Mouse (Mus musculus) CH12.LX (cell line): ENCODE results near the gene Adamtsl1. TPM values are rescaled to one million over a fixed set of nuclear protein-coding genes. Genes with fewer than 3 reads are reported as not detected.

Source experiments
- DNase-seq: peaks from one replicate; pipeline ENCODE4 v3.0.0-alpha.2; 2013; ENCODE audit errors: extremely low read depth
- H3K27ac ChIP-seq: 2 replicates; pipeline ENCODE4 v1.5.1; 2012; ENCODE audit warnings: low read depth, mild to moderate bottlenecking, control low read depth, moderate library complexity; ENCODE audit not compliant: insufficient read depth
- H3K27me3 ChIP-seq: replicated peaks from 2 replicates; pipeline ENCODE3; 2012; ENCODE audit warnings: inconsistent platforms
- H3K36me3 ChIP-seq, 2 experiments: replicated peaks in 1 of 2; 2 replicates each; pipeline versions ENCODE3 to v1.6.1; 2012; ENCODE audit warnings: inconsistent platforms in 1 of 2, low read length in 1 of 2, mild to moderate bottlenecking in 1 of 2, mixed read lengths in 1 of 2, moderate library complexity in 1 of 2; ENCODE audit not compliant: control insufficient read depth in 1 of 2, insufficient read depth in 1 of 2
- H3K4me1 ChIP-seq, 2 experiments: 2 replicates each; pipeline ENCODE4 v1.6.1; 2012; ENCODE audit warnings: inconsistent platforms in 1 of 2, moderate library complexity in 1 of 2; ENCODE audit not compliant: insufficient read depth in 2 of 2, control insufficient read depth in 1 of 2
- H3K4me2 ChIP-seq: 2 replicates; pipeline ENCODE4 v1.6.1; 2012; ENCODE audit warnings: low read depth, mild to moderate bottlenecking, control low read depth; ENCODE audit not compliant: poor library complexity, insufficient read depth, severe bottlenecking
- H3K4me3 ChIP-seq, 3 experiments: fragments of 150-350 bp in 1 of 3; sonication (generic) in 1 of 3; replicated peaks in 1 of 3; 2 replicates each; pipeline versions ENCODE3 to v1.5.1; 2011 to 2012; ENCODE audit warnings: low read depth in 2 of 3, low read length in 2 of 3, mild to moderate bottlenecking in 2 of 3, moderate library complexity in 2 of 3, control low read depth in 1 of 3, improper control_type of control experiment in 1 of 3, inconsistent platforms in 1 of 3, mixed read lengths in 1 of 3; ENCODE audit not compliant: poor library complexity in 1 of 3
- H3K79me2 ChIP-seq: replicated peaks from 2 replicates; pipeline ENCODE4 v1.6.1; 2012; ENCODE audit warnings: mild to moderate bottlenecking, moderate library complexity; ENCODE audit not compliant: control insufficient read depth, poor library complexity, insufficient read depth, severe bottlenecking; ENCODE audit errors: extremely low read depth
- H3K9ac ChIP-seq: 2 replicates; pipeline ENCODE4 v1.6.1; 2012; ENCODE audit warnings: low read depth, mild to moderate bottlenecking, control low read depth, moderate library complexity; ENCODE audit not compliant: insufficient read depth
- H3K9me3 ChIP-seq: replicated peaks from 2 replicates; pipeline ENCODE3; 2012; ENCODE audit warnings: low read length, inconsistent platforms, mixed read lengths
- CHD1 ChIP-seq: IDR thresholded peaks from 2 replicates; pipeline ENCODE4 v1.6.1; 2012; ENCODE audit warnings: low read depth, low read length, improper control_type of control experiment, inconsistent platforms
- CHD2 ChIP-seq: IDR thresholded peaks from 2 replicates; pipeline ENCODE4 v1.6.1; 2011; ENCODE audit warnings: low read length, improper control_type of control experiment
- CTCF ChIP-seq, 2 experiments: IDR thresholded peaks in 1 of 2; conservative IDR thresholded peaks in 1 of 2; 2 replicates each; pipeline ENCODE4 v1.5.1; 2011 to 2012; ENCODE audit warnings: low read depth in 2 of 2, low read length in 2 of 2, improper control_type of control experiment in 1 of 2, inconsistent platforms in 1 of 2, mild to moderate bottlenecking in 1 of 2, moderate library complexity in 1 of 2
- E2F4 ChIP-seq: IDR thresholded peaks from 2 replicates; pipeline ENCODE4 v1.6.1; 2011; ENCODE audit warnings: low read depth, low read length, improper control_type of control experiment; ENCODE audit not compliant: insufficient replicate concordance
- ELF1 ChIP-seq: IDR thresholded peaks from 2 replicates; pipeline ENCODE4 v1.6.1; 2014; ENCODE audit warnings: low read depth, mild to moderate bottlenecking, inconsistent platforms, low read length, improper control_type of control experiment
- EP300 ChIP-seq: IDR thresholded peaks from 2 replicates; pipeline ENCODE4 v1.6.1; 2011; ENCODE audit warnings: low read length, improper control_type of control experiment
- GABPA ChIP-seq: IDR thresholded peaks from 2 replicates; pipeline ENCODE4 v1.6.1; 2012; ENCODE audit warnings: low read depth, low read length, improper control_type of control experiment, inconsistent platforms; ENCODE audit not compliant: insufficient replicate concordance
- HCFC1 ChIP-seq: IDR thresholded peaks from 2 replicates; pipeline ENCODE4 v1.6.1; 2012; ENCODE audit warnings: low read depth, mild to moderate bottlenecking, inconsistent platforms, low read length, improper control_type of control experiment
- IRF4 ChIP-seq: IDR thresholded peaks from 2 replicates; pipeline ENCODE4 v1.6.1; 2014; ENCODE audit warnings: low read depth, mild to moderate bottlenecking, inconsistent platforms, low read length, improper control_type of control experiment
- JUN ChIP-seq: IDR thresholded peaks from 2 replicates; pipeline ENCODE4 v1.6.1; 2011; ENCODE audit warnings: low read depth, mild to moderate bottlenecking, low read length, improper control_type of control experiment, moderate library complexity; ENCODE audit not compliant: insufficient read depth
- KAT2A ChIP-seq: IDR thresholded peaks from 2 replicates; pipeline ENCODE4 v1.6.1; 2012; ENCODE audit warnings: low read length, improper control_type of control experiment, inconsistent platforms; ENCODE audit not compliant: insufficient replicate concordance
- MAZ ChIP-seq: IDR thresholded peaks from 2 replicates; pipeline ENCODE4 v1.6.1; 2012; ENCODE audit warnings: low read depth, mild to moderate bottlenecking, inconsistent platforms, low read length, improper control_type of control experiment, moderate library complexity
- MEF2A ChIP-seq: IDR thresholded peaks from 2 replicates; pipeline ENCODE4 v1.6.1; 2014; ENCODE audit warnings: low read depth, mild to moderate bottlenecking, inconsistent platforms, low read length, improper control_type of control experiment, borderline replicate concordance
- MXI1 ChIP-seq: IDR thresholded peaks from 2 replicates; pipeline ENCODE4 v1.6.1; 2011; ENCODE audit warnings: mild to moderate bottlenecking, low read depth, low read length, improper control_type of control experiment
- MYC ChIP-seq: IDR thresholded peaks from 2 replicates; pipeline ENCODE4 v1.6.1; 2011; ENCODE audit warnings: low read depth, mild to moderate bottlenecking, improper control_type of control experiment, low read length
- NELFE ChIP-seq: IDR thresholded peaks from 2 replicates; pipeline ENCODE4 v1.6.1; 2011; ENCODE audit warnings: low read depth, low read length, improper control_type of control experiment
- PAX5 ChIP-seq: IDR thresholded peaks from 2 replicates; pipeline ENCODE4 v1.6.1; 2012; ENCODE audit warnings: low read length, inconsistent platforms, mixed read lengths
- POLR2A ChIP-seq: IDR thresholded peaks from 2 replicates; pipeline ENCODE4 v1.6.1; 2011; ENCODE audit warnings: low read depth, mild to moderate bottlenecking, improper control_type of control experiment, low read length
- RCOR1 ChIP-seq: conservative IDR thresholded peaks from 2 replicates; pipeline ENCODE4 v1.6.1; 2012; ENCODE audit warnings: low read depth, mild to moderate bottlenecking, inconsistent platforms, low read length, improper control_type of control experiment
- SIN3A ChIP-seq: IDR thresholded peaks from 2 replicates; pipeline ENCODE4 v1.6.1; 2012; ENCODE audit warnings: low read length, improper control_type of control experiment, inconsistent platforms
- SMC3 ChIP-seq: IDR thresholded peaks from 2 replicates; pipeline ENCODE4 v1.6.1; 2011; ENCODE audit warnings: low read depth, low read length, improper control_type of control experiment
- TBP ChIP-seq: conservative IDR thresholded peaks from 2 replicates; pipeline ENCODE4 v1.6.1; 2011; ENCODE audit warnings: low read depth, low read length, improper control_type of control experiment
- TCF12 ChIP-seq: IDR thresholded peaks from 2 replicates; pipeline ENCODE4 v1.6.1; 2014; ENCODE audit warnings: low read depth, mild to moderate bottlenecking, inconsistent platforms, low read length, improper control_type of control experiment
- USF1 ChIP-seq: IDR thresholded peaks from 2 replicates; pipeline ENCODE4 v1.6.1; 2014; ENCODE audit warnings: low read depth, mild to moderate bottlenecking, inconsistent platforms, low read length, improper control_type of control experiment
- ZKSCAN1 ChIP-seq: IDR thresholded peaks from 2 replicates; pipeline ENCODE4 v1.6.1; 2012; ENCODE audit warnings: low read depth, inconsistent platforms, low read length, improper control_type of control experiment, borderline replicate concordance
- ZMIZ1 ChIP-seq: IDR thresholded peaks from 2 replicates; pipeline ENCODE4 v1.6.1; 2012; ENCODE audit warnings: low read depth, mild to moderate bottlenecking, inconsistent platforms, low read length, improper control_type of control experiment
- dilution Hi-C: fragments of 300-500 bp; cut with MboI; formaldehyde crosslinking; loops from 2 replicates; pipeline ENCODE4 v1.14.3; 2020; ENCODE audit warnings: low sequenced_read_pairs; ENCODE audit not compliant: extremely low pct_unique_long_range_greater_than_20kb, extremely low pct_ligation_motif_present
- in situ Hi-C: fragments of 300-500 bp; cut with MboI; formaldehyde crosslinking; loops from 3 replicates; pipeline ENCODE4 v1.14.3; 2019; ENCODE audit warnings: low sequenced_read_pairs, low pct_ligation_motif_present, low pct_unique_long_range_greater_than_20kb, mixed read lengths
- polyA plus RNA-seq: library from polyadenylated mRNA; unstranded; fragments of >175 nt; gene quantifications from 2 replicates; pipeline ENCODE4 v1.2.1, GENCODE M21; 2012; ENCODE audit warnings: low read depth; ENCODE audit not compliant: insufficient read length
- total RNA-seq, 2 experiments: library from RNA; depleted of rRNA; stranded (reverse); fragments of 300-350 nt in 1 of 2; fragments of >200 nt in 1 of 2; gene quantifications; 2 replicates each; pipeline ENCODE4 v1.2.3; 2012 to 2014

Adamtsl1 gene
- not detected in 2 replicates for total RNA-seq (2012; rRNA removed)
- total RNA-seq (2014; rRNA removed): not detected in 2 replicates
- polyA plus RNA-seq: not detected in 2 replicates

- Histone ChIP-seq H3K9ac (no peak within 1 kb of the TSS), H3K27ac (no peak within 1 kb of the TSS), H3K4me3 (no peak within 1 kb of the TSS), H3K9me3 (peaks cover 67% of the 10 kb centered on the region), H3K27me3 (no peaks in the 10 kb centered on the region), H3K36me3 (no peaks in the 10 kb centered on the region), H3K4me2 (no peak within 1 kb of the TSS), H3K79me2 (no peaks in the 10 kb centered on the region), H3K4me1 (no peaks in the 10 kb centered on the region)
- dilution Hi-C loops (no loop called here), in situ Hi-C loops (no loop called here)
- DNase-seq: no peak
- no peak for TF ChIP-seq E2F4
- TF ChIP-seq IRF4: no peak
- TF ChIP-seq MEF2A: no peak
- no peak for TF ChIP-seq MXI1
- no peak for TF ChIP-seq ZKSCAN1
- no peak for TF ChIP-seq HCFC1
- TF ChIP-seq ZMIZ1: no peak
- no peak for TF ChIP-seq ELF1
- TF ChIP-seq CHD1: no peak
- TF ChIP-seq NELFE: no peak
- no peak for TF ChIP-seq CTCF (conservative IDR thresholded peaks at IDR 0.05 in 1 of 2, IDR thresholded peaks at IDR 0.05 in 1 of 2; ENCODE audit: low read depth in 2 of 2, low read length in 2 of 2)
- no peak for TF ChIP-seq MYC
- no peak for TF ChIP-seq USF1
- TF ChIP-seq SIN3A: no peak
- TF ChIP-seq SMC3: no peak
- TF ChIP-seq POLR2A: no peak
- no peak for TF ChIP-seq GABPA
- no peak for TF ChIP-seq MAZ
- no peak for TF ChIP-seq RCOR1
- no peak for TF ChIP-seq KAT2A
These were observed at the start of gene Adamtsl1 for GRCm38 (mm10) chr4:85513792-85514191. TSS of gene Adamtsl1 (plus strand) at chr4:85514172.

- Histone ChIP-seq H3K9ac (no peak overlapping the region), H3K9me3 (peaks cover 24% of the 10 kb centered on the region), H3K4me2 (no peak overlapping the region), H3K36me3 (no peaks in the 10 kb centered on the region), H3K4me1 (no peaks in the 10 kb centered on the region), H3K27me3 (no peaks in the 10 kb centered on the region), H3K27ac (no peak overlapping the region), H3K79me2 (no peaks in the 10 kb centered on the region), H3K4me3 (no peak overlapping the region)
- TF ChIP-seq JUN: no peak
- no peak for TF ChIP-seq IRF4
- TF ChIP-seq NELFE: no peak
- no peak for TF ChIP-seq HCFC1
- TF ChIP-seq PAX5: no peak
- TF ChIP-seq MXI1: no peak
- no peak for TF ChIP-seq ZKSCAN1
- TF ChIP-seq TBP: no peak
- no peak for TF ChIP-seq SMC3
- no peak for TF ChIP-seq USF1
- TF ChIP-seq E2F4: no peak
- TF ChIP-seq SIN3A: no peak
- TF ChIP-seq TCF12: no peak
- TF ChIP-seq CHD1: no peak
- no peak for TF ChIP-seq GABPA
- no peak for TF ChIP-seq EP300
- TF ChIP-seq CHD2: no peak
- dilution Hi-C loops: no loop called here
- DNase-seq: no peak
- in situ Hi-C loops: no loop called here
These were observed 30.4 kb upstream of the Adamtsl1 start for GRCm38 (mm10) chr4:85483586-85483985.
